Mouse (Mus musculus) hindbrain, embryonic 12.5 days (tissue): ENCODE measurements around the gene Sash3. TPM values are rescaled to one million over a fixed set of nuclear protein-coding genes. Genes with fewer than 3 reads are reported as not detected.

Experiments used
- ATAC-seq: fragments of 200-750 bp; cut with Nextera tagmentation; 2 replicates; pipeline ENCODE4 v1.8.0; 2017; ENCODE audit warnings: moderate TSS enrichment; ENCODE audit not compliant: low FRiP score
- H3K27ac ChIP-seq: fragments of 300-500 bp; sonication (generic); 2 replicates; pipeline ENCODE4 v1.5.1; 2016; ENCODE audit warnings: mild to moderate bottlenecking
- H3K27me3 ChIP-seq: fragments of 300-500 bp; sonication (generic); 2 replicates; pipeline ENCODE4 v1.6.1; 2016; ENCODE audit warnings: mild to moderate bottlenecking
- H3K36me3 ChIP-seq: fragments of 300-500 bp; sonication (generic); 2 replicates; pipeline ENCODE4 v1.6.1; 2016; ENCODE audit warnings: mild to moderate bottlenecking
- H3K4me1 ChIP-seq: fragments of 300-500 bp; sonication (generic); 2 replicates; pipeline ENCODE4 v1.6.1; 2016
- H3K4me2 ChIP-seq: fragments of 300-500 bp; sonication (generic); replicated peaks from 2 replicates; pipeline ENCODE4 v1.6.1; 2016; ENCODE audit warnings: mild to moderate bottlenecking
- H3K4me3 ChIP-seq: fragments of 300-500 bp; sonication (generic); 2 replicates; pipeline ENCODE4 v1.5.1; 2016; ENCODE audit warnings: mild to moderate bottlenecking
- H3K9ac ChIP-seq: fragments of 300-500 bp; sonication (generic); 2 replicates; pipeline ENCODE4 v1.6.1; 2016; ENCODE audit warnings: mild to moderate bottlenecking, moderate library complexity
- H3K9me3 ChIP-seq: fragments of 300-500 bp; sonication (generic); replicated peaks from 2 replicates; pipeline ENCODE4 v1.6.1; 2016; ENCODE audit warnings: mild to moderate bottlenecking
- WGBS: fragments of 180-500 bp; shearing (Covaris S2); methylation state at CpG from one replicate; pipeline ENCODE4 v1.1.7; 2016; 5-methylcytosine and 5-hydroxymethylcytosine counted together
- polyA plus RNA-seq: library from polyadenylated mRNA; unstranded; fragments of >200 nt; fragmentation: Nextera tagmentation; extraction: Ambion mirVana; gene quantifications from 2 replicates; pipeline ENCODE4 v1.2.1, GENCODE M21; 2016

Sash3 gene
- polyA plus RNA-seq, 1 experiment from 2014 or later = 1.0 TPM

- no peak overlapping the region for H3K4me2 ChIP-seq
- 71% methylated on average over 6 of the region's 6 CpGs for WGBS
- H3K4me3 ChIP-seq = no peak overlapping the region
- H3K4me1 ChIP-seq = no peaks in the 10 kb centered on the region
- H3K9me3 ChIP-seq = no peaks in the 10 kb centered on the region
- no peaks in the 10 kb centered on the region for H3K36me3 ChIP-seq
- no peak overlapping the region for H3K9ac ChIP-seq
- no peak for ATAC-seq
- no peak overlapping the region for H3K27ac ChIP-seq
- no peaks in the 10 kb centered on the region for H3K27me3 ChIP-seq
Observed at GRCm38 (mm10) chrX:48126903-48127476, 19.2 kb upstream of the Sash3 start.

GRCm38 (mm10) chrX:48127502-48128218 is 18.6 kb upstream of the Sash3 start:
- H3K27me3 ChIP-seq = no peaks in the 10 kb centered on the region
- H3K27ac ChIP-seq = no peak overlapping the region
- H3K4me3 ChIP-seq = no peak overlapping the region
- H3K4me1 ChIP-seq = no peaks in the 10 kb centered on the region
- no peak for ATAC-seq
- no peaks in the 10 kb centered on the region for H3K9me3 ChIP-seq
- H3K9ac ChIP-seq = no peak overlapping the region
- 76% methylated on average over 6 of the region's 6 CpGs for WGBS
- H3K4me2 ChIP-seq = no peak overlapping the region
- no peaks in the 10 kb centered on the region for H3K36me3 ChIP-seq

GRCm38 (mm10) chrX:48129167-48129566 is 17.1 kb upstream of the Sash3 start:
- Histone ChIP-seq H3K4me1 (no peaks in the 10 kb centered on the region), H3K9ac (no peak overlapping the region), H3K27me3 (no peaks in the 10 kb centered on the region), H3K4me3 (no peak overlapping the region), H3K9me3 (no peaks in the 10 kb centered on the region), H3K4me2 (no peak overlapping the region), H3K36me3 (no peaks in the 10 kb centered on the region), H3K27ac (no peak overlapping the region)
- ATAC-seq = no peak
- 64% methylated on average over 1 of the region's 1 CpGs for WGBS

- WGBS = 85% methylated on average over 4 of the region's 4 CpGs
- no peaks in the 10 kb centered on the region for H3K27me3 ChIP-seq
- ATAC-seq = no peak
- 0 out of 2 replicates have a peak, but pooled peaks cover 3% of the 10 kb centered on the region for H3K4me1 ChIP-seq
- no peak overlapping the region for H3K4me3 ChIP-seq
- no peaks in the 10 kb centered on the region for H3K36me3 ChIP-seq
- H3K9me3 ChIP-seq = no peaks in the 10 kb centered on the region
- no peak overlapping the region for H3K27ac ChIP-seq
- H3K9ac ChIP-seq = no peak overlapping the region
- H3K4me2 ChIP-seq = no peak overlapping the region
Observed at GRCm38 (mm10) chrX:48136935-48137334, 9.3 kb upstream of the Sash3 start.

- Histone ChIP-seq H3K27me3 (no peaks in the 10 kb centered on the region), H3K4me2 (no peak overlapping the region), H3K36me3 (no peaks in the 10 kb centered on the region), H3K4me3 (no peak overlapping the region), H3K27ac (no peak overlapping the region), H3K9me3 (no peaks in the 10 kb centered on the region), H3K9ac (no peak overlapping the region), H3K4me1 (0 out of 2 replicates have a peak, but pooled peaks cover 3% of the 10 kb centered on the region)
- 67% methylated on average over 6 of the region's 6 CpGs for WGBS
- no peak for ATAC-seq
Observed at GRCm38 (mm10) chrX:48138011-48138410, 8.2 kb upstream of the Sash3 start.

- H3K9me3 ChIP-seq = no peaks in the 10 kb centered on the region
- H3K36me3 ChIP-seq = no peaks in the 10 kb centered on the region
- no peak overlapping the region for H3K27ac ChIP-seq
- no peak overlapping the region for H3K4me3 ChIP-seq
- no peak overlapping the region for H3K9ac ChIP-seq
- 0 out of 2 replicates have a peak, but pooled peaks cover 3% of the 10 kb centered on the region for H3K4me1 ChIP-seq
- no peak overlapping the region for H3K4me2 ChIP-seq
- no peaks in the 10 kb centered on the region for H3K27me3 ChIP-seq
- ATAC-seq = no peak
- WGBS = 57% methylated on average over 7 of the region's 7 CpGs
Observed at GRCm38 (mm10) chrX:48138539-48139275, 7.5 kb upstream of the Sash3 start.

- Histone ChIP-seq H3K9ac (no peak overlapping the region), H3K9me3 (no peaks in the 10 kb centered on the region), H3K36me3 (no peaks in the 10 kb centered on the region), H3K4me2 (no peak overlapping the region), H3K4me1 (0 out of 2 replicates have a peak, but pooled peaks cover 3% of the 10 kb centered on the region), H3K27me3 (no peaks in the 10 kb centered on the region), H3K27ac (no peak overlapping the region), H3K4me3 (no peak overlapping the region)
- WGBS = 41% methylated on average over 14 of the region's 14 CpGs
- ATAC-seq = no peak
Observed at GRCm38 (mm10) chrX:48139368-48140285, 6.6 kb upstream of the Sash3 start.

- Histone ChIP-seq H3K4me2 (no peak overlapping the region), H3K4me1 (0 out of 2 replicates have a peak, but pooled peaks cover 3% of the 10 kb centered on the region), H3K36me3 (no peaks in the 10 kb centered on the region), H3K9me3 (no peaks in the 10 kb centered on the region), H3K9ac (no peak overlapping the region), H3K27ac (no peak overlapping the region), H3K4me3 (no peak overlapping the region), H3K27me3 (no peaks in the 10 kb centered on the region)
- no peak for ATAC-seq
- 61% methylated on average over 3 of the region's 3 CpGs for WGBS
Observed at GRCm38 (mm10) chrX:48140286-48140877, 5.9 kb upstream of the Sash3 start.

- 70% methylated on average over 6 of the region's 6 CpGs for WGBS
- H3K9ac ChIP-seq = no peak overlapping the region
Observed at GRCm38 (mm10) chrX:48141481-48141880, 4.8 kb upstream of the Sash3 start.

GRCm38 (mm10) chrX:48143415-48144335 is 2.6 kb upstream of the Sash3 start:
- Histone ChIP-seq H3K4me1 (0 out of 2 replicates have a peak, but pooled peaks cover 3% of the 10 kb centered on the region), H3K4me2 (peak overlapping the region; percentile 27; the same call in 1 of the 2 replicates), H3K27ac (no peak overlapping the region), H3K9me3 (no peaks in the 10 kb centered on the region), H3K27me3 (no peaks in the 10 kb centered on the region), H3K36me3 (no peaks in the 10 kb centered on the region), H3K9ac (no peak overlapping the region), H3K4me3 (no peak overlapping the region)
- no peak for ATAC-seq
- WGBS = 55% methylated on average over 25 of the region's 26 CpGs

More at GRCm38 (mm10) chrX:48141481-48141880, 4.8 kb upstream of the Sash3 start:
- no peak for ATAC-seq
- H3K27me3 ChIP-seq = no peaks in the 10 kb centered on the region
- no peak overlapping the region for H3K27ac ChIP-seq
- H3K4me1 ChIP-seq = 0 out of 2 replicates have a peak, but pooled peaks cover 3% of the 10 kb centered on the region
- H3K4me2 ChIP-seq = no peak overlapping the region
- no peaks in the 10 kb centered on the region for H3K9me3 ChIP-seq
- H3K36me3 ChIP-seq = no peaks in the 10 kb centered on the region
- no peak overlapping the region for H3K4me3 ChIP-seq

GRCm38 (mm10) chrX:48147226-48147625 is 990 bp downstream of the Sash3 start:
- H3K4me3 ChIP-seq = no peak overlapping the region
- ATAC-seq = no peak
- H3K27ac ChIP-seq = no peak overlapping the region
- H3K4me1 ChIP-seq = no peaks in the 10 kb centered on the region
- H3K27me3 ChIP-seq = no peaks in the 10 kb centered on the region
- WGBS = 85% methylated on average over 2 of the region's 2 CpGs
- H3K9me3 ChIP-seq = no peaks in the 10 kb centered on the region
- H3K9ac ChIP-seq = no peak overlapping the region
- no peak overlapping the region for H3K4me2 ChIP-seq
- H3K36me3 ChIP-seq = no peaks in the 10 kb centered on the region
